Mouse (Mus musculus) urinary bladder, postnatal 10 days (tissue): Measurements from ENCODE around the gene Arf3.
A peak's percentile ranks its signal among the peaks of the same experiment; 100 is the strongest.
"Not testable (repeated sequence)": the region's sequence is repeated elsewhere in the genome, so short reads cannot be mapped to it uniquely, and the experiment has no call there.

Source experiments
- DNase-seq: peaks from one replicate; pipeline ENCODE4 v3.0.0; 2022; ENCODE audit warnings: low spot score

The Arf3 gene

GRCm38 (mm10) chr15:98762670-98763529 lies at the start of gene Arf3:
Gene Arf3 (minus strand): TSS chr15:98763214.
- peak; percentile 84 for DNase-seq

GRCm38 (mm10) chr15:98810212-98810611 lies 47.2 kb upstream of the Arf3 start:
- DNase-seq = not testable (repeated sequence)

GRCm38 (mm10) chr15:98809390-98809789 lies 46.4 kb upstream of the Arf3 start, which contains the start of gene Ddn:
Gene Ddn (minus strand): TSS chr15:98809490.
- no peak for DNase-seq

GRCm38 (mm10) chr15:98808651-98809134 lies 45.7 kb upstream of the Arf3 start:
- DNase-seq = no peak

GRCm38 (mm10) chr15:98807895-98808650 lies 45.1 kb upstream of the Arf3 start:
- no peak for DNase-seq

GRCm38 (mm10) chr15:98806809-98807770 lies 44.1 kb upstream of the Arf3 start:
- no peak for DNase-seq

- DNase-seq = no peak
These were observed 43.2 kb upstream of the Arf3 start for GRCm38 (mm10) chr15:98806071-98806808.

- DNase-seq = no peak
These were observed 42.5 kb upstream of the Arf3 start for GRCm38 (mm10) chr15:98805324-98806040.

GRCm38 (mm10) chr15:98804054-98804453 lies 41.0 kb upstream of the Arf3 start:
- no peak for DNase-seq

- DNase-seq = no peak
These were observed 39.9 kb upstream of the Arf3 start for GRCm38 (mm10) chr15:98802926-98803325.

- DNase-seq = no peak
These were observed 36.4 kb upstream of the Arf3 start for GRCm38 (mm10) chr15:98799396-98799795.

GRCm38 (mm10) chr15:98798903-98799302 lies 35.9 kb upstream of the Arf3 start:
- DNase-seq = no peak

GRCm38 (mm10) chr15:98797835-98798492 lies 35.0 kb upstream of the Arf3 start:
- no peak for DNase-seq

GRCm38 (mm10) chr15:98796803-98797595 lies 34.0 kb upstream of the Arf3 start:
- DNase-seq = no peak

- DNase-seq = no peak
These were observed 30.2 kb upstream of the Arf3 start for GRCm38 (mm10) chr15:98793141-98793698.

- DNase-seq = no peak
These were observed 29.4 kb upstream of the Arf3 start for GRCm38 (mm10) chr15:98792233-98793020.

GRCm38 (mm10) chr15:98791771-98792170 lies 28.8 kb upstream of the Arf3 start:
- DNase-seq = no peak

- no peak for DNase-seq
These were observed 28.2 kb upstream of the Arf3 start for GRCm38 (mm10) chr15:98791221-98791620.
